ENCODE assay signal across 11 mouse cellular contexts in genomic region chr5:35475236-35475635, GRCm38 (mm10). TPM values are rescaled to one million over a fixed set of nuclear protein-coding genes. Genes with fewer than 3 reads are reported as not detected.
DNase-seq lines count a peak whose midpoint lies in the region; ATAC-seq and TF ChIP-seq lines count a peak whose summit lies in the region.
"Had no signal": no experiment of that assay in that cellular context is flagged by ENCODE, and none has a peak within 500 bp of the region (broad histone marks: within the 10 kb centered on the region; RNA-seq: fewer than 3 reads in every experiment).

No protein-coding gene starts in this region.

- no peak overlapping the region for H3K4me3 ChIP-seq in forebrain, postnatal 0 days (ENCODE audit: low read depth, low read length)
- H3K4me3 ChIP-seq in forebrain, embryonic 15.5 days = no peak overlapping the region
- no peak overlapping the region for H3K4me3 ChIP-seq in left cerebral cortex, adult 2 months
- H3K4me3 ChIP-seq in ES-E14 (ENCODE audit: insufficient read depth in 1 of 2, low read depth in 1 of 2, low read length in 2 of 2, poor library complexity in 1 of 2, severe bottlenecking in 1 of 2) = no peak overlapping the region

- WGBS in forebrain, postnatal 0 days = 44% methylated on average over 6 of the region's 6 CpGs
- WGBS in forebrain, embryonic 15.5 days = 35% methylated on average over 6 of the region's 6 CpGs

- no peak overlapping the region for H3K9ac ChIP-seq in forebrain, postnatal 0 days
- H3K9ac ChIP-seq in forebrain, embryonic 15.5 days (replicated peaks) = no peak overlapping the region
- H3K9ac ChIP-seq in ES-E14 (ENCODE audit: insufficient read depth, low read depth, low read length, poor library complexity, severe bottlenecking) = no peak overlapping the region

- in situ Hi-C loops in ES-E14 (cut with MboI; ENCODE audit: low sequenced_read_pairs in 2 of 2, unreplicated experiment in 2 of 2) = no loop called here

- no peaks in the 10 kb centered on the region for H3K4me1 ChIP-seq in forebrain, postnatal 0 days (ENCODE audit: insufficient read depth)
- H3K4me1 ChIP-seq in forebrain, embryonic 15.5 days = no peaks in the 10 kb centered on the region
- no peaks in the 10 kb centered on the region for H3K4me1 ChIP-seq in ES-E14 (ENCODE audit: control insufficient read depth in 2 of 2, insufficient read depth in 2 of 2, low read length in 2 of 2, poor library complexity in 1 of 2)

- ATAC-seq in forebrain, postnatal 0 days = no peak
- no peak for ATAC-seq in forebrain, embryonic 15.5 days (replicated peaks)
- peak; percentile 20; the same call in 1 of the 2 replicates for ATAC-seq in granulocyte monocyte progenitor cell, adult 5-6 weeks (replicated peaks; ENCODE audit: poor library complexity, severe bottlenecking)

- H3K27me3 ChIP-seq in forebrain, postnatal 0 days (ENCODE audit: insufficient read depth, low read length) = no peaks in the 10 kb centered on the region
- H3K27me3 ChIP-seq in forebrain, embryonic 15.5 days = no peaks in the 10 kb centered on the region

- no peak overlapping the region for H3K4me2 ChIP-seq in forebrain, postnatal 0 days (ENCODE audit: low read depth)
- no peak overlapping the region for H3K4me2 ChIP-seq in forebrain, embryonic 15.5 days (replicated peaks)
- H3K4me2 ChIP-seq: midbrain, embryonic 11.5 days had no signal

- DNase-seq in forebrain, postnatal 0 days = no peak
- DNase-seq in left cerebral cortex, adult 2 months (ENCODE audit: extremely low spot score in 1 of 2, low spot score in 2 of 2) = no peak
- no peak for DNase-seq in left cerebral cortex, adult 9 months (ENCODE audit: low spot score in 2 of 2)
- peak; percentile 15 for DNase-seq in ES-E14 (ENCODE audit: low read depth, low spot score)
- no peak for DNase-seq in right cerebral cortex, postnatal 36 days (ENCODE audit: low spot score in 2 of 2)
- DNase-seq in adrenal gland, postnatal 36 days = no peak
- DNase-seq: thymus, adult 18-20 months had no signal

- intact Hi-C loops in left cerebral cortex, adult 2 months (cut with DNase I) = no loop called here

- peak; percentile 59 for TF ChIP-seq CTCF in forebrain, postnatal 0 days (IDR thresholded peaks at IDR 0.05; ENCODE audit: low read depth)
- peak; percentile 53 for TF ChIP-seq CTCF in left cerebral cortex, adult 2 months (IDR thresholded peaks at IDR 0.05)

- no peak overlapping the region for H3K27ac ChIP-seq in forebrain, postnatal 0 days (ENCODE audit: low read depth, low read length)
- no peak overlapping the region for H3K27ac ChIP-seq in forebrain, embryonic 15.5 days (replicated peaks)
- H3K27ac ChIP-seq in left cerebral cortex, adult 2 months = no peak overlapping the region
- no peak overlapping the region for H3K27ac ChIP-seq in ES-E14 (ENCODE audit: insufficient read depth, low read depth, low read length, poor library complexity, severe bottlenecking)

- H3K9me3 ChIP-seq in forebrain, postnatal 0 days (ENCODE audit: low read length) = no peaks in the 10 kb centered on the region
- H3K9me3 ChIP-seq in forebrain, embryonic 15.5 days = no peaks in the 10 kb centered on the region
- no peaks in the 10 kb centered on the region for H3K9me3 ChIP-seq in ES-E14 (ENCODE audit: control insufficient read depth, insufficient read depth, low read depth, low read length)

- H3K36me3 ChIP-seq in forebrain, postnatal 0 days (ENCODE audit: insufficient read depth) = no peaks in the 10 kb centered on the region
- H3K36me3 ChIP-seq in forebrain, embryonic 15.5 days = no peaks in the 10 kb centered on the region
- H3K36me3 ChIP-seq in ES-E14 (ENCODE audit: control insufficient read depth, insufficient read depth, low read length, poor library complexity, severe bottlenecking) = no peaks in the 10 kb centered on the region

TF ChIP-seq in ES-E14, 5 proteins besides CTCF, POLR2A, EP300 and RAD21:
- TF ChIP-seq MAFK (IDR thresholded peaks at IDR 0.05; ENCODE audit: insufficient read depth, low read depth, low read length) (no peak), ZNF384 (IDR thresholded peaks at IDR 0.05; ENCODE audit: low read depth, low read length) (no peak), HCFC1 (IDR thresholded peaks at IDR 0.05; ENCODE audit: borderline replicate concordance, insufficient read depth, low read length) (no peak), ZC3H11A (IDR thresholded peaks at IDR 0.05; ENCODE audit: borderline replicate concordance, low read depth, low read length) (no peak), CHD2 (IDR thresholded peaks at IDR 0.05; ENCODE audit: low read depth, low read length) (no peak)

RNA-seq across cellular contexts. Expression of gene Cpz, which starts 50.3 kb away (rescaled TPM):
- total RNA-seq in forebrain, postnatal 0 days (2014; rRNA removed) = 3.5 and 14.3 TPM in 2 replicates
- 1.8 and 2.2 TPM in 2 replicates for polyA plus RNA-seq in forebrain, postnatal 0 days (2015; fragmentation: Nextera tagmentation; extraction: Ambion mirVana)
- polyA plus RNA-seq in forebrain, embryonic 15.5 days (2015; fragmentation: Nextera tagmentation; extraction: Ambion mirVana) = 1.2 and 1.6 TPM in 2 replicates
- under 1 TPM in 1 of 2 experiments, not detected in 1; 0.14 TPM for total RNA-seq in left cerebral cortex, adult 2 months (2021)
- total RNA-seq in ES-E14 (2012; rRNA removed) = 4.3 and 6.1 TPM in 2 replicates
- total RNA-seq in granulocyte monocyte progenitor cell, adult 5-6 weeks (2014; fragmentation: Nextera tagmentation) = not detected in 2 replicates
- total RNA-seq in granulocyte monocyte progenitor cell, adult 5-6 weeks (2017) = not detected in 2 replicates
- 1 to 10 TPM in 1 of 2 experiments, under 1 TPM in 1; 0.46 to 1.6 TPM for total RNA-seq in adrenal gland, postnatal 36 days (2021)
- total RNA-seq: hematopoietic stem cell, adult 5-6 weeks had no signal
